In genomic region chr9:60715828-60716227, GRCm38 (mm10) we compare ENCODE assay signal across 13 mouse cellular contexts. TPM values are rescaled to one million over a fixed set of nuclear protein-coding genes. Genes with fewer than 3 reads are reported as not detected.
DNase-seq lines count a peak whose midpoint lies in the region; ATAC-seq and TF ChIP-seq lines count a peak whose summit lies in the region.
"Had no signal": no experiment of that assay in that cellular context is flagged by ENCODE, and none has a peak within 500 bp of the region (broad histone marks: within the 10 kb centered on the region; RNA-seq: fewer than 3 reads in every experiment).

No protein-coding gene starts in this region.

- H3K36me3 ChIP-seq in intestine, postnatal 0 days (ENCODE audit: control insufficient read depth, insufficient read depth), result no peaks in the 10 kb centered on the region
- no peaks in the 10 kb centered on the region for H3K36me3 ChIP-seq in intestine, embryonic 16.5 days (ENCODE audit: control insufficient read depth, insufficient read depth, low read length)
- H3K36me3 ChIP-seq in lung, embryonic 14.5 days (ENCODE audit: insufficient read depth), result no peaks in the 10 kb centered on the region
- no peaks in the 10 kb centered on the region for H3K36me3 ChIP-seq in small intestine, adult 2 months (ENCODE audit: control insufficient read depth, insufficient read depth, low read length)
- no peaks in the 10 kb centered on the region for H3K36me3 ChIP-seq in liver, postnatal 0 days (replicated peaks; ENCODE audit: insufficient read depth, low read length)

- CTCF ChIA-PET in Patski (lab: Charles Lee), result interaction anchor here (1.2 to 1.7 kb wide), 2 partner anchors 10 to 142 kb away, joined by 3 to 5 read pairs; no protein-coding TSS in a partner anchor

- TF ChIP-seq EP300 in liver, postnatal 0 days (IDR thresholded peaks at IDR 0.05; ENCODE audit: low read depth), result no peak

- H3K4me3 ChIP-seq in intestine, postnatal 0 days (ENCODE audit: low read depth, low read length), result no peak overlapping the region
- H3K4me3 ChIP-seq in intestine, embryonic 16.5 days (ENCODE audit: low read length), result no peak overlapping the region
- H3K4me3 ChIP-seq in lung, embryonic 14.5 days (ENCODE audit: low read depth, low read length), result no peak overlapping the region
- H3K4me3 ChIP-seq in small intestine, adult 2 months (ENCODE audit: low read depth, low read length), result no peak overlapping the region
- H3K4me3 ChIP-seq in liver, postnatal 0 days (ENCODE audit: low read depth, low read length), result no peak overlapping the region
- H3K4me3 ChIP-seq: erythroblast, embryonic 14.5 days had no signal

- H3K4me1 ChIP-seq in intestine, postnatal 0 days (replicated peaks; ENCODE audit: control insufficient read depth, insufficient read depth, low read length), result 0 out of 2 replicates have a peak, but pooled peaks cover 5% of the 10 kb centered on the region
- H3K4me1 ChIP-seq in intestine, embryonic 16.5 days (ENCODE audit: control insufficient read depth, insufficient read depth, low read length), result 0 out of 2 replicates have a peak, but pooled peaks cover 4% of the 10 kb centered on the region
- no peaks in the 10 kb centered on the region for H3K4me1 ChIP-seq in lung, embryonic 14.5 days (ENCODE audit: insufficient read depth)
- H3K4me1 ChIP-seq in small intestine, adult 2 months (ENCODE audit: control insufficient read depth, insufficient read depth, insufficient read length, low read length), result no peaks in the 10 kb centered on the region; the same call in 1 of the 2 replicates
- H3K4me1 ChIP-seq in liver, postnatal 0 days (ENCODE audit: insufficient read depth), result no peaks in the 10 kb centered on the region

- no peaks in the 10 kb centered on the region for H3K9me3 ChIP-seq in intestine, postnatal 0 days (ENCODE audit: control insufficient read depth)
- H3K9me3 ChIP-seq in intestine, embryonic 16.5 days (ENCODE audit: control insufficient read depth, low read length), result no peaks in the 10 kb centered on the region
- H3K9me3 ChIP-seq in lung, embryonic 14.5 days (ENCODE audit: low read depth, low read length), result no peaks in the 10 kb centered on the region
- no peaks in the 10 kb centered on the region for H3K9me3 ChIP-seq in liver, postnatal 0 days (ENCODE audit: low read length)

- ATAC-seq in intestine, postnatal 0 days, result no peak
- ATAC-seq in intestine, embryonic 16.5 days, result no peak
- no peak for ATAC-seq in lung, embryonic 14.5 days (ENCODE audit: insufficient read depth)
- ATAC-seq in Patski, result no peak
- no peak for ATAC-seq in liver, postnatal 0 days
- ATAC-seq: midbrain, embryonic 16.5 days had no signal

- peak; percentile 36 for DNase-seq in lung, embryonic 14.5 days
- DNase-seq in lung, postnatal 36 days, result no peak
- no peak for DNase-seq in Patski (ENCODE audit: low read depth, low spot score)
- no peak for DNase-seq in liver, postnatal 0 days
- DNase-seq: adrenal gland, postnatal 25 days; cerebellum, adult 11 months; embryo, embryonic 11 days; heart, adult 18-20 months had no signal

- no peak for TF ChIP-seq POLR2A in small intestine, adult 2 months (IDR thresholded peaks at IDR 0.05; ENCODE audit: low read depth, low read length)

- in situ Hi-C loops in Patski (cut with MboI; ENCODE audit: low pct_unique_long_range_greater_than_20kb), result no loop called here

- no peaks in the 10 kb centered on the region; the same call in 1 of the 2 replicates for H3K27me3 ChIP-seq in intestine, postnatal 0 days (replicated peaks; ENCODE audit: control insufficient read depth, insufficient read depth, low read length)
- no peaks in the 10 kb centered on the region; the same call in 1 of the 2 replicates for H3K27me3 ChIP-seq in intestine, embryonic 16.5 days (replicated peaks; ENCODE audit: control insufficient read depth, insufficient read depth, low read length)
- H3K27me3 ChIP-seq in lung, embryonic 14.5 days (ENCODE audit: insufficient read depth, low read length), result no peaks in the 10 kb centered on the region; the same call in 1 of the 2 replicates
- H3K27me3 ChIP-seq in Patski, result no peaks in the 10 kb centered on the region
- H3K27me3 ChIP-seq in small intestine, adult 2 months (ENCODE audit: control insufficient read depth, insufficient read depth, low read length), result peaks cover 5% of the 10 kb centered on the region
- H3K27me3 ChIP-seq in liver, postnatal 0 days (ENCODE audit: insufficient read depth, low read length), result peaks cover 16% of the 10 kb centered on the region

- H3K27ac ChIP-seq in intestine, postnatal 0 days (ENCODE audit: low read depth, low read length), result no peak overlapping the region
- H3K27ac ChIP-seq in intestine, embryonic 16.5 days (ENCODE audit: low read length), result no peak overlapping the region
- no peak overlapping the region for H3K27ac ChIP-seq in lung, embryonic 14.5 days (ENCODE audit: low read depth)
- H3K27ac ChIP-seq in small intestine, adult 2 months (ENCODE audit: insufficient read depth, low read depth, low read length), result no peak overlapping the region
- H3K27ac ChIP-seq in liver, postnatal 0 days (ENCODE audit: low read depth), result no peak overlapping the region

- WGBS in intestine, postnatal 0 days, result 47% methylated on average over 5 of the region's 5 CpGs
- 51% methylated on average over 5 of the region's 5 CpGs for WGBS in intestine, embryonic 16.5 days
- 46% methylated on average over 5 of the region's 5 CpGs for WGBS in lung, embryonic 14.5 days
- 46% methylated on average over 5 of the region's 5 CpGs for WGBS in small intestine, adult 2 months
- 56% methylated on average over 5 of the region's 5 CpGs for WGBS in liver, postnatal 0 days (ENCODE audit: insufficient replicate concordance)

- TF ChIP-seq CTCF in intestine, postnatal 0 days (IDR thresholded peaks at IDR 0.05; ENCODE audit: low read depth), result peak; percentile 51
- peak; percentile 46 for TF ChIP-seq CTCF in lung, embryonic 14.5 days (IDR thresholded peaks at IDR 0.05; ENCODE audit: low read depth)
- peak; percentile 53 for TF ChIP-seq CTCF in Patski (IDR thresholded peaks at IDR 0.05)
- peak; percentile 5; the same call in 1 of the 2 replicates for TF ChIP-seq CTCF in small intestine, adult 2 months (IDR thresholded peaks at IDR 0.05; ENCODE audit: extremely low read depth, insufficient read length, insufficient replicate concordance, low read depth, low read length)
- TF ChIP-seq CTCF in liver, postnatal 0 days (IDR thresholded peaks at IDR 0.05; ENCODE audit: low read depth), result no peak

- H3K9ac ChIP-seq in intestine, postnatal 0 days (ENCODE audit: low read depth, low read length), result no peak overlapping the region
- H3K9ac ChIP-seq in intestine, embryonic 16.5 days (ENCODE audit: low read depth, low read length), result no peak overlapping the region
- no peak overlapping the region for H3K9ac ChIP-seq in lung, embryonic 14.5 days
- no peak overlapping the region for H3K9ac ChIP-seq in liver, postnatal 0 days (replicated peaks)

- H3K4me2 ChIP-seq in intestine, postnatal 0 days (replicated peaks; ENCODE audit: low read depth), result no peak overlapping the region
- no peak overlapping the region for H3K4me2 ChIP-seq in intestine, embryonic 16.5 days (ENCODE audit: low read depth, low read length)
- H3K4me2 ChIP-seq in lung, embryonic 14.5 days, result no peak overlapping the region
- H3K4me2 ChIP-seq in liver, postnatal 0 days (ENCODE audit: low read depth, low read length), result no peak overlapping the region

- POLR2A ChIA-PET in Patski (lab: Charles Lee), result no interaction called here

RNA-seq across cellular contexts. Expression of gene Larp6, which starts 3.0 kb away (rescaled TPM):
- 1.1 and 1.2 TPM in 2 replicates for polyA plus RNA-seq in intestine, postnatal 0 days (2015; fragmentation: Nextera tagmentation; extraction: Ambion mirVana)
- polyA plus RNA-seq in intestine, embryonic 16.5 days (2015; fragmentation: Nextera tagmentation; extraction: Ambion mirVana), result 1.6 and 1.7 TPM in 2 replicates
- 1.3 and 1.8 TPM in 2 replicates for polyA plus RNA-seq in lung, embryonic 14.5 days (2014; fragmentation: Nextera tagmentation; extraction: Ambion mirVana)
- not detected for polyA plus RNA-seq in Patski (2021)
- polyA plus RNA-seq in small intestine, adult 2 months (2012; rRNA removed), result 0.39 and 0.84 TPM in 2 replicates
- polyA plus RNA-seq in liver, postnatal 0 days (2015; fragmentation: Nextera tagmentation; extraction: Ambion mirVana), result 0.07 and 0.11 TPM in 2 replicates
- polyA plus RNA-seq: erythroblast, embryonic 14.5 days had no signal

RNA-seq across cellular contexts. Expression of gene Lrrc49, which starts 27.9 kb away (rescaled TPM):
- polyA plus RNA-seq in intestine, postnatal 0 days (2015; fragmentation: Nextera tagmentation; extraction: Ambion mirVana), result 8.1 and 10.1 TPM in 2 replicates
- polyA plus RNA-seq in intestine, embryonic 16.5 days (2015; fragmentation: Nextera tagmentation; extraction: Ambion mirVana), result 10.7 and 11.7 TPM in 2 replicates
- polyA plus RNA-seq in lung, embryonic 14.5 days (2014; fragmentation: Nextera tagmentation; extraction: Ambion mirVana), result 21.1 and 21.9 TPM in 2 replicates
- 22.7 TPM for polyA plus RNA-seq in Patski (2021)
- 1.1 and 1.2 TPM in 2 replicates for polyA plus RNA-seq in small intestine, adult 2 months (2012; rRNA removed)
- 0.63 and 0.66 TPM in 2 replicates for polyA plus RNA-seq in liver, postnatal 0 days (2015; fragmentation: Nextera tagmentation; extraction: Ambion mirVana)
